Mouse (Mus musculus) ES-E14 (cell line): ENCODE results near the gene Slc25a45.

Experiments
- MAFK ChIP-seq: IDR thresholded peaks from 2 replicates; pipeline ENCODE4 v1.6.1; 2014; ENCODE audit warnings: mild to moderate bottlenecking, low read depth, low read length, inconsistent platforms; ENCODE audit not compliant: insufficient read depth
- ZC3H11A ChIP-seq: IDR thresholded peaks from 2 replicates; pipeline ENCODE4 v1.6.1; 2012; ENCODE audit warnings: low read depth, mild to moderate bottlenecking, inconsistent platforms, low read length, borderline replicate concordance

DNA sequence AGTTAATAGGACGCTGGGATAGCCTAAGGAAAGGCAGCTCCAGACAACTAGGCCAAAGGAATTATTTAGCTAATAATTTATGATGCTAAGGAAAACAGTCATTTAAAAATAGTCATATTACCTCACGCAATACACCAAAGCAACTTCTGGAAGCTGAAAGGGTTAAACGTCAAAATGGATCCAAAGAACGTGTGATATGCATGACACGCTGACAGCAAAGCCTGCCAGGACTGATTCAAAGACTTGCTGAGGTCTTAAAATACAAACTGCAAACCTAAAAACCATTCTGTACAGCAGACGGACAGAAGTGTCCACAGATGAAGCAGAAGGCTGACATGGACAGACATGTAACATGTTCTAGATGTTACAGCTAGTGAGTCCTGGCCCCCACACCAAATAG lies 45.3 kb upstream of the Slc25a45 start:
- TF ChIP-seq MAFK (no peak), ZC3H11A (no peak)
